Mouse (Mus musculus): ENCODE measurements around the gene Glyr1. TPM values are rescaled to one million over a fixed set of nuclear protein-coding genes. Genes with fewer than 3 reads are reported as not detected.

Gene Glyr1
- polyA plus RNA-seq (2012): 23.6 and 25.3 TPM in 2 replicates

DNA sequence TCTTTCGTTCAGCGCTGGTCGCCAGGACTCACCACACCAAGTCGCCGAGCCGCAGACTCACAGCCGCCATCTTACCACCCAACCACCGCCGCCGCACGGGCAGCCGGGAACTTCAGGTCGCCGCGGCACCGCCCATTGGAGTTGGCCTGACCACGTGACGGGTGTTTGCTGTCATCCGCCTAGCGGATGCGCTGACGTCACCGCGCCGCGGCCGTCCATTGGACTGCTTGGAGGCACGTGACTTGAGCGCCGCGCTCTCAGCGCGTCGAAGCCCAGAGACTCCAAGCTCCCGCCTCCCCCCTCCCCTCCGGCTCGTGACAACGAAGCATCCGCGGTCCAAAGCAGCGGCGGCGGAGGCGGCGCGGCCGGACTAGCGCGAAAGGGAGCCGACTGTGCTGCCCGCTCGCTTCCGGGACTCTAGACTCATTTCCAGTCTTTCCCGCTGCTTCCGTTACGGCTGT lies at the start of gene Glyr1, which contains the start of gene Ubn1:
Gene Glyr1, minus strand, starts transcription at position 90 of the 461 bp plus-strand sequence.
Gene Ubn1, plus strand, starts transcription at position 284 of the 461 bp plus-strand sequence.

DNA sequence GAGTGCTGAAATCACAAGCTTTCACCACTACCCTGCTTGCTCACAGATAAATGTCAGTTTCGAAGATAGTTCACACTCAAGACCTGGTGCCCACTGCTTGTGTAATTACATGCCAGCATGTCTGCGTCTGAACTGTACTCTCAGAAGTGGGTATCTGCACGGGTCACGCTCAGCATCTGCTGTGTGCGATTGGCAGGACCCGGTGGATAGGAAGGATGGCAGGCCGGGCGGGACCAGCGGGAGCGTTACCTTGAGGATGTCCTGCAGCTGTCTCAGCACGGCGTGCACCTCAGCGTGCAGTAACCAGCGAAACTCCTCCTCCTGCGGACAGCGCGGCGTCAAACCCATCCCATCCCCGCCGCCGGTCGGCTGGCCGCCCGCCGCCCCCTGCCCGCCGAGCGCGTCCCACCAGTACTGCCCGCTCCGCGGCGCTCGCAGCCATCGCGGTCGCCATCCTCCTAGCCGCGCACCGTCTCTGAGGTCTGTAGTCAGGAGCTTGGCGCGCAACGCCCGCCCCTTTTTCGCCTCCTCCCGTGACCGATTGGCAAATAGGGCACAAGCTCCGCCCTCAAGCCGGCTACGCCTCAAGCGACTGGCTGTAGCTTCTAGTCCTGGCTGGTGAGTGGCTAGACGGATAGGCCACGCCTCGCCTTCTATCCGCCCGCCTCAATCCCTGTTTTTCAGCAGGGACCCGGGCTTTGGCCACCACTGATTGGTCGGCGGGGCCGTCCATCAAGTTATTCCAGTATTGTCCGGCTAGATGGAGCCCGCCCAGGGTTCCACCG lies 36.4 kb downstream of the Glyr1 start, which contains the start of gene Rogdi:
Gene Rogdi, minus strand, starts transcription at position 500 of the 785 bp plus-strand sequence.

DNA sequence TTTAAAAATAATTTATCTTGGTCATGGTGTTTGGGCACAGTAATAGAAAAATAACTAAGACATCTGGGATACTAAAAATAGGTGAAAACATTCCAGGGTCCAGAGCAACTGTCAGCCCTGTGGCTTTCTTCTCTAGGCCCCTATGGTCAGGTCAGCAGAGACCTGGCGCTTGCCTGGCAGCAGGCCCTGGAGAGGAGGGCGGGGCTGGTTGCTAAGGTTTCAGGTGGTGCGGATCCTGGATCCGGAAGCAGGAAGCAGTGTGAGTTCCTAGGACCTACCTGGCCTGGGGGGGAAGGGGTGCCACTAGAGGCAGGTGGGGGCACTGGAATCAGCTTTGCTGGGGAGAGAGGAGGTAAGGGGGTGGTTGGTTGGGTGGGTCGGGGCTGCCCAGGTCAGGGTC lies 42.6 kb downstream of the Glyr1 start, which contains the start of gene Smim22:
Gene Smim22, plus strand, starts transcription at position 222 of the 400 bp plus-strand sequence.

DNA sequence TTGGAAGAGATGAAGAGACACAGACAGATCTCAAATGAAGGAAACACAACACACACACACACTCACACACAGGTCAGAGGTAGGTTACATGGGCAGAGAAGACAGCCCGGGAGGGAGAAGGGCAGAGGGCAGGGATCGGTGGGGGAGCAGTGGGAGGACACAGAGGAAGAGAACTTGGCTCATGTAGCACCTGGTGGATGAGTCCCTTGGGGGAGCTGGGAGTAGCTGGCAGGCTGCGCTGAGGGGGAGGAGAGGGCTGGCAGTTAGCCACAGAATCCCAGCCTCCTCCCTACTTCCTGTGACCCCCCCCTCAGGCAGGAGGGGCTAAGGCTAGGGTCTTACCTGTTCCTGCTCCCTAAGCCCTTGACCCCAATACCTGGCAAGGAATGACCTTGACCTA lies 52.1 kb downstream of the Glyr1 start, which contains the start of gene Sept12:
Gene Sept12, minus strand, starts transcription at position 300 of the 400 bp plus-strand sequence.

Other genes starting within 250 kb of the Glyr1 start
- not detected in 2 replicates for gene 4930562C15Rik, start 214.4 kb downstream of the Glyr1 start, polyA plus RNA-seq (2012)
- gene Ubald1, start 169.5 kb downstream of the Glyr1 start, polyA plus RNA-seq (2012): 306 and 321 TPM in 2 replicates
- gene Mgrn1, start 163.6 kb downstream of the Glyr1 start, polyA plus RNA-seq (2012): 26.9 and 28.9 TPM in 2 replicates
- gene Nudt16l1, start 111.1 kb downstream of the Glyr1 start, polyA plus RNA-seq (2012): 38.9 and 41.7 TPM in 2 replicates
- 35.1 and 47.1 TPM in 2 replicates for gene Anks3, start 85.7 kb downstream of the Glyr1 start, polyA plus RNA-seq (2012)
- gene Sept12, start 52.0 kb downstream of the Glyr1 start, polyA plus RNA-seq (2012): 0.03 TPM in 1 of 2 replicates, not detected in the other
- gene Smim22, start 42.6 kb downstream of the Glyr1 start, polyA plus RNA-seq (2012): not detected in 2 replicates
- gene Rogdi, start 36.3 kb downstream of the Glyr1 start, polyA plus RNA-seq (2012): 111 and 130 TPM in 2 replicates
- gene Ubn1, start 194 bp upstream of the Glyr1 start, polyA plus RNA-seq (2012): 20.0 and 22.6 TPM in 2 replicates
- 0.02 TPM in 1 of 2 replicates, not detected in the other for gene Ppl, start 82.6 kb upstream of the Glyr1 start, polyA plus RNA-seq (2012)
- gene Sec14l5, start 97.2 kb upstream of the Glyr1 start, polyA plus RNA-seq (2012): not detected in 2 replicates
- gene Nagpa, start 154.1 kb upstream of the Glyr1 start, polyA plus RNA-seq (2012): 54.6 and 72.0 TPM in 2 replicates
- not detected in 2 replicates for gene AU021092, start 172.4 kb upstream of the Glyr1 start, polyA plus RNA-seq (2012)
- gene Alg1, start 183.8 kb upstream of the Glyr1 start, polyA plus RNA-seq (2012): 13.6 and 14.8 TPM in 2 replicates
- 3.7 and 3.8 TPM in 2 replicates for gene Eef2kmt, start 206.1 kb upstream of the Glyr1 start, polyA plus RNA-seq (2012)